Mouse (Mus musculus) adrenal gland, postnatal 36 days (tissue): ENCODE results near the gene Smad3. TPM values are rescaled to one million over a fixed set of nuclear protein-coding genes. Genes with fewer than 3 reads are reported as not detected.

Source experiments
- DNase-seq, 2 experiments: peaks; one replicate each; pipeline ENCODE4 v3.0.0; 2021; ENCODE audit warnings: mixed read lengths in 1 of 2
- long read RNA-seq, 2 experiments: library from polyadenylated mRNA; stranded (forward); transcript quantifications; one replicate each; pipeline ENCODE4 v2.0.0; 2021; ENCODE audit warnings: borderline sequencing depth in 2 of 2
- total RNA-seq, 2 experiments: library from RNA; stranded (reverse); gene quantifications; 2 replicates each; pipeline ENCODE4 v1.2.3; 2021

The Smad3 gene
- 10 to 100 TPM; 28.6 to 48.3 TPM for total RNA-seq
- long read RNA-seq, experiment 1, full-length matches to known transcripts: 1 of 11 reads
- long read RNA-seq, experiment 1, partial matches to known transcripts: 0 of 11 reads
- long read RNA-seq, experiment 1, other reads (novel, unspliced or antisense): 10 of 11 reads
- long read RNA-seq, experiment 2: 0 reads

- peak; percentile 98 to 99 for DNase-seq
Observed at GRCm38 (mm10) chr9:63757865-63758440, at the start of gene Smad3. Gene Smad3 (minus strand): TSS chr9:63757994.

- DNase-seq: no peak
Observed at GRCm38 (mm10) chr9:63804847-63805246, 47.1 kb upstream of the Smad3 start.

GRCm38 (mm10) chr9:63803181-63803591, 45.4 kb upstream of the Smad3 start:
- DNase-seq: peak; percentile 26 to 43

GRCm38 (mm10) chr9:63802504-63802903, 44.7 kb upstream of the Smad3 start:
- DNase-seq: no peak

GRCm38 (mm10) chr9:63802080-63802479, 44.3 kb upstream of the Smad3 start:
- DNase-seq: no peak

GRCm38 (mm10) chr9:63796429-63796828, 38.6 kb upstream of the Smad3 start:
- no peak for DNase-seq

GRCm38 (mm10) chr9:63793731-63794495, 36.1 kb upstream of the Smad3 start:
- DNase-seq: peak; percentile 89

GRCm38 (mm10) chr9:63791716-63792115, 33.9 kb upstream of the Smad3 start:
- no peak for DNase-seq

GRCm38 (mm10) chr9:63791275-63791674, 33.5 kb upstream of the Smad3 start:
- peak; percentile 46 to 53 for DNase-seq

- no peak for DNase-seq
Observed at GRCm38 (mm10) chr9:63790222-63790621, 32.4 kb upstream of the Smad3 start.

- DNase-seq: no peak
Observed at GRCm38 (mm10) chr9:63789386-63789785, 31.6 kb upstream of the Smad3 start.

- DNase-seq: no peak
Observed at GRCm38 (mm10) chr9:63787606-63788005, 29.8 kb upstream of the Smad3 start.

- DNase-seq: no peak
Observed at GRCm38 (mm10) chr9:63787086-63787485, 29.3 kb upstream of the Smad3 start.

- no peak for DNase-seq
Observed at GRCm38 (mm10) chr9:63786026-63786670, 28.4 kb upstream of the Smad3 start.

- no peak for DNase-seq
Observed at GRCm38 (mm10) chr9:63785492-63785891, 27.7 kb upstream of the Smad3 start.

- no peak for DNase-seq
Observed at GRCm38 (mm10) chr9:63784597-63784996, 26.8 kb upstream of the Smad3 start.

GRCm38 (mm10) chr9:63782744-63783143, 24.9 kb upstream of the Smad3 start:
- no peak for DNase-seq

GRCm38 (mm10) chr9:63781714-63782464, 24.1 kb upstream of the Smad3 start:
- no peak for DNase-seq

GRCm38 (mm10) chr9:63779950-63780887, 22.4 kb upstream of the Smad3 start:
- peak in 1 of 2 experiments; percentile 35 for DNase-seq

- DNase-seq: no peak
Observed at GRCm38 (mm10) chr9:63776735-63777134, 18.9 kb upstream of the Smad3 start.
